Mouse (Mus musculus): ENCODE results near the gene Dock9. TPM values are rescaled to one million over a fixed set of nuclear protein-coding genes. Genes with fewer than 3 reads are reported as not detected.

Gene Dock9
- polyA plus RNA-seq, 1 experiment from 2014 or later = 5.2 TPM

- WGBS = 86% methylated on average over 4 of the region's 4 CpGs
- H3K36me3 ChIP-seq = no peaks in the 10 kb centered on the region
- H3K4me1 ChIP-seq (replicated peaks) = no peaks in the 10 kb centered on the region
- H3K4me2 ChIP-seq = no peak overlapping the region
- no peaks in the 10 kb centered on the region for H3K27me3 ChIP-seq
- H3K9me3 ChIP-seq = peaks cover 9% of the 10 kb centered on the region; the same call in 1 of the 2 replicates
- H3K4me3 ChIP-seq = no peak overlapping the region
- ATAC-seq (ENCODE audit: low read depth) = no peak
- H3K9ac ChIP-seq = no peak overlapping the region
- H3K27ac ChIP-seq (replicated peaks) = no peak overlapping the region
These were observed 9.2 kb upstream of the Dock9 start for GRCm38 (mm10) chr14:121806791-121807190.

- H3K4me2 ChIP-seq = no peak overlapping the region
- no peak for ATAC-seq (ENCODE audit: low read depth)
These were observed 8.7 kb upstream of the Dock9 start for GRCm38 (mm10) chr14:121806316-121806715.

GRCm38 (mm10) chr14:121804461-121804860 lies 6.8 kb upstream of the Dock9 start:
- no peak for ATAC-seq (ENCODE audit: low read depth)
- H3K27ac ChIP-seq (replicated peaks) = no peak overlapping the region
- H3K4me2 ChIP-seq = no peak overlapping the region
- 79% methylated on average over 4 of the region's 4 CpGs for WGBS
- H3K36me3 ChIP-seq = no peaks in the 10 kb centered on the region
- H3K27me3 ChIP-seq = no peaks in the 10 kb centered on the region
- H3K4me1 ChIP-seq (replicated peaks) = no peaks in the 10 kb centered on the region
- no peak overlapping the region for H3K9ac ChIP-seq
- H3K4me3 ChIP-seq = no peak overlapping the region
- no peaks in the 10 kb centered on the region for H3K9me3 ChIP-seq

More at GRCm38 (mm10) chr14:121806316-121806715, 8.7 kb upstream of the Dock9 start:
- no peak overlapping the region for H3K4me3 ChIP-seq
- H3K4me1 ChIP-seq (replicated peaks) = no peaks in the 10 kb centered on the region
- no peak overlapping the region for H3K9ac ChIP-seq
- no peak overlapping the region for H3K27ac ChIP-seq (replicated peaks)
- WGBS = 76% methylated on average over 3 of the region's 3 CpGs
- peaks cover 9% of the 10 kb centered on the region; the same call in 1 of the 2 replicates for H3K9me3 ChIP-seq
- no peaks in the 10 kb centered on the region for H3K36me3 ChIP-seq
- no peaks in the 10 kb centered on the region for H3K27me3 ChIP-seq

- no peak overlapping the region for H3K9ac ChIP-seq
- no peaks in the 10 kb centered on the region for H3K9me3 ChIP-seq
- H3K27ac ChIP-seq (replicated peaks) = no peak overlapping the region
- ATAC-seq (ENCODE audit: low read depth) = no peak
- peaks cover 15% of the 10 kb centered on the region for H3K27me3 ChIP-seq
- WGBS = 32% methylated on average over 2 of the region's 2 CpGs
- H3K4me1 ChIP-seq (replicated peaks) = peaks cover 14% of the 10 kb centered on the region
- no peak overlapping the region for H3K4me2 ChIP-seq
- H3K36me3 ChIP-seq = no peaks in the 10 kb centered on the region
- no peak overlapping the region for H3K4me3 ChIP-seq
These were observed 3.3 kb upstream of the Dock9 start for GRCm38 (mm10) chr14:121800962-121801361.

DNA sequence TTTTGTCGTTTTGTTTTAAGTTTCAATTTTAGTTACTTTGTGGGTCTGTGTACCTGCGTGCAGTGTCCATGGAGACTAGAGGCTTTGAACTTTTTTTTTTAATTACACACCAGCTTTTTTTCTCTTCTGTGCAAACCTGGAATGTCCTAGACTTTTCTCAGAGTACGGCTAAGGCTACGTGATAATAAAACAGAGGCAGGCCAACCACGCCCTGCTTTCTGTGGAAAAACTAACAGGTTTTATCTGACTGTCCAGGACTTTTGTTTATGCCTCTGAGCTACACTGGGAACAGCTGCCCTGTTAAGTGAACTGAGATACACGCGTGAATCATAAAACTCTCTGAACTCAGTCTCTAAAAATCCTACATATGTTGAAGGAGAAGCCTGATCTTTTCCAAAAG lies 1.5 kb upstream of the Dock9 start:
- Histone ChIP-seq H3K4me2 (peak overlapping the region; percentile 79; the same call in 1 of the 2 replicates), H3K9ac (no peak overlapping the region), H3K27ac (replicated peaks) (no peak overlapping the region), H3K9me3 (no peaks in the 10 kb centered on the region), H3K36me3 (no peaks in the 10 kb centered on the region), H3K4me3 (no peak overlapping the region), H3K4me1 (replicated peaks) (peaks cover 14% of the 10 kb centered on the region), H3K27me3 (peaks cover 23% of the 10 kb centered on the region)
- WGBS = 68% methylated on average over 7 of the region's 7 CpGs
- no peak for ATAC-seq (ENCODE audit: low read depth)

DNA sequence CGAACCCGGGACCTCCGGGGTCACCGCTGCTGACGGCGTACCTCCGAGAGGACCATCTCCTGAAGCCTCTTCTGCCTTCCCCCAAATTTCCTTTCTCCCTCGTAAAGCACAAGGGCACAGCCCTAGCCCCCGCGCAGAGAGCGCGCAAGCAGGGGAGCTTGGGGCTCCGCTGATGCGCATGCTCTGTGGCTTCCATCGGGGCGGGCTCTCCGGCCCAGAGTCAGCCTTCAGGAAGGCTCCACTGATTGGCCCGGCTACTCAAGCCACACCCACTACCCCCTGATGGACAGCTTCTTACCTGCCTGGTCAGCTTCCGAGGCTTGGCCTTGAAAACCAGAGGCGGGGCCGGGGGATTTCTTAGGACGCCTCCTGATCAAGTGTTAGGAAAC lies 768 bp upstream of the Dock9 start:
- Histone ChIP-seq H3K27me3 (peaks cover 23% of the 10 kb centered on the region), H3K4me1 (replicated peaks) (peaks cover 14% of the 10 kb centered on the region), H3K9ac (peak overlapping the region; percentile 76), H3K9me3 (no peaks in the 10 kb centered on the region), H3K4me2 (peak overlapping the region; percentile 79), H3K4me3 (peak overlapping the region; percentile 64), H3K36me3 (no peaks in the 10 kb centered on the region), H3K27ac (replicated peaks) (peak overlapping the region; percentile 87)
- under 1% methylated on average over 22 of the region's 22 CpGs for WGBS
- peak; percentile 95 for ATAC-seq (ENCODE audit: low read depth)

DNA sequence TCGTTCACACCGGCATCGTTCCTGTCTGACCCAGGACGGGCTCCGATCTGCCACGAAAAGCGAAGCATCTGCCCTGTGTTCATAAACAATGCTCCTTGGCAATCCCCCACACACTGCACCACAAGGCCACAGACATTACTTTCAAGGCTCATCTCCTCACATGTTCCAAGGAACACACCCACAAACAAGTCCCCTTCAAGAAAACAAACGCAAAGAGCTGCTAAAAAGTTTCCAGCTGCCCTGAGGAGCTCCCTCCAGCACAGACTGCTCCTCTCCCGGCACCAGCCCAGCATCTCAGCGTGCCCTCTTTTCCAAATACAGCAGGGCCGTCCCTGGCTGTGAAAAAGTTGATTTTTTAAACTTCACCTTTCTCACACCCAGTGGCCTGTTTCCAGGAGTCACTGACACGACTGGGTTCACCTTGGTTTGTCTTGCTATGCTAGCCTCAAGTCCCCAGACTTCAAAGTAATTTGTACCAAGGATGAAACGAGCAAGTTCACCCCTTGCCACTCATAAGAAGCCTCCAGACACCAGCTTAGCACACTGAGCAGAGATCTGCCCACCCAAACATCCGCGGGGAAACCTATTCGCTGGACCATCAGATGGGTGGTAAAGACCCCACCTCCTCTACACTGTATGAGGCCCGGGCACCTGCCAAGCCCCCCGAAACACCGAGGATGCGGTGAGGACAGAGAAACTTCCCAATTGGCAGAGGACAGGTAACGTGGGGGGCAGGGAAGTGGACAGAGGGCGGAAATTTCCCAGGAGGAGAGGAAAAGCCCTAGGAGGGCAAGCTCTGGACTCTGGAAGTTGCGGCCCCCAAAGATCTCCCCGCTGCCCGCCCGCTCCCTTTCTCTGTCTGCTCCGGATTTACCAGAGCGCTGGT lies 823 bp downstream of the Dock9 start:
- H3K9me3 ChIP-seq = no peaks in the 10 kb centered on the region
- H3K9ac ChIP-seq = peak overlapping the region; percentile 76
- ATAC-seq (ENCODE audit: low read depth) = peak; percentile 16; the same call in 1 of the 2 replicates
- H3K4me3 ChIP-seq = peak overlapping the region; percentile 64
- WGBS = 14% methylated on average over 28 of the region's 28 CpGs
- peaks cover 14% of the 10 kb centered on the region for H3K4me1 ChIP-seq (replicated peaks)
- H3K4me2 ChIP-seq = peak overlapping the region; percentile 79
- H3K36me3 ChIP-seq = no peaks in the 10 kb centered on the region
- H3K27ac ChIP-seq (replicated peaks) = peak overlapping the region; percentile 87; the same call in 1 of the 2 replicates
- H3K27me3 ChIP-seq = peaks cover 23% of the 10 kb centered on the region

DNA sequence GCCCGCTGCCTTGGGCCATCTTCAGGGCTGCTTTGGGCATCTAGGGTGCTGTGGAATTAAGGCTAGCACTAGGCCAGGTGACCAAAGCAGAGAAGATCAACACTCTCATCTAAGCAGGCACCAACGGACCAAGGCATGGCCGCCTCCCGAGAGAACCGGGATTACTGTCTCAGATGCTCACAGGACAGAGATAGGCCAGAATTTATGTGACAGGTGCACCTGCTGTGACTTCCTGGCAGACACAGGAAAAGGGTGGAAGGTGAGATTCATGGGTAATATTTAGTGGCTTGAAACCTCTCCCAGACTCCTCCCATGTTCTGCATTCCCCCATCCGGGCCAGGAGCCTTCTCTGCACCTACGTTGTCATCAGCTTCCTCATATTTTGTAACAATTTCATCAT lies 2.1 kb downstream of the Dock9 start:
- Histone ChIP-seq H3K27me3 (peaks cover 23% of the 10 kb centered on the region), H3K36me3 (no peaks in the 10 kb centered on the region), H3K4me2 (no peak overlapping the region), H3K4me1 (replicated peaks) (peaks cover 14% of the 10 kb centered on the region), H3K4me3 (no peak overlapping the region), H3K9me3 (no peaks in the 10 kb centered on the region), H3K9ac (no peak overlapping the region), H3K27ac (replicated peaks) (no peak overlapping the region)
- WGBS = 86% methylated on average over 7 of the region's 7 CpGs
- ATAC-seq (ENCODE audit: low read depth) = no peak

GRCm38 (mm10) chr14:121793639-121794038 lies 4.0 kb downstream of the Dock9 start:
- H3K27me3 ChIP-seq = peaks cover 23% of the 10 kb centered on the region
- H3K4me2 ChIP-seq = no peak overlapping the region
- ATAC-seq (ENCODE audit: low read depth) = no peak
- no peaks in the 10 kb centered on the region for H3K36me3 ChIP-seq
- H3K9me3 ChIP-seq = no peaks in the 10 kb centered on the region
- peaks cover 12% of the 10 kb centered on the region for H3K4me1 ChIP-seq (replicated peaks)
- no peak overlapping the region for H3K4me3 ChIP-seq
- no peak overlapping the region for H3K27ac ChIP-seq (replicated peaks)
- no peak overlapping the region for H3K9ac ChIP-seq
- 76% methylated on average over 5 of the region's 5 CpGs for WGBS

GRCm38 (mm10) chr14:121791935-121792334 lies 5.7 kb downstream of the Dock9 start:
- ATAC-seq (ENCODE audit: low read depth) = no peak
- Histone ChIP-seq H3K4me1 (replicated peaks) (peaks cover 7% of the 10 kb centered on the region), H3K4me2 (no peak overlapping the region), H3K9me3 (no peaks in the 10 kb centered on the region), H3K27ac (replicated peaks) (no peak overlapping the region), H3K4me3 (no peak overlapping the region), H3K27me3 (peaks cover 17% of the 10 kb centered on the region), H3K9ac (no peak overlapping the region), H3K36me3 (no peaks in the 10 kb centered on the region)
- 89% methylated on average over 2 of the region's 2 CpGs for WGBS

DNA sequence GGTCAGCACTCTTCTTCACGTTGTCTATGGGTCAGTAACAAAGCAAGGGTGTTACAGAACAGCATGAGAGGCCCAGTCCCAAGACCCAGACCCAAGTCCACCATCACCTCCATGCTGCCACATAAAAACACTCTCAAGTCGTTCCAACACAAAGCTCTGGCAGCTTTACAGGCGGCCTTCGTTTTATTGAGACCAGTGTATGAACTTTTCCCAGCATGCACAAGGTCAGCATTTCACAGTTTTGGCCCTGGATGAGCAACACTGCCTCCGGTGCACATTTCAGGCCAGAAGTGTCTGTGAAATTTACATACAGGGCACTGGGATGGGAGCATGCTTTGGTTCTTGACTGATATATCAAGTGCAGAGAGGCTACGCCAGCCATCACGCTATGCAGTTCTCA lies 6.5 kb downstream of the Dock9 start:
- H3K4me1 ChIP-seq (replicated peaks) = no peaks in the 10 kb centered on the region
- 76% methylated on average over 7 of the region's 7 CpGs for WGBS
- no peak overlapping the region for H3K4me3 ChIP-seq
- no peak overlapping the region for H3K4me2 ChIP-seq
- H3K36me3 ChIP-seq = no peaks in the 10 kb centered on the region
- peaks cover 9% of the 10 kb centered on the region for H3K27me3 ChIP-seq
- H3K27ac ChIP-seq (replicated peaks) = no peak overlapping the region
- H3K9me3 ChIP-seq = no peaks in the 10 kb centered on the region
- H3K9ac ChIP-seq = no peak overlapping the region
- ATAC-seq (ENCODE audit: low read depth) = no peak

DNA sequence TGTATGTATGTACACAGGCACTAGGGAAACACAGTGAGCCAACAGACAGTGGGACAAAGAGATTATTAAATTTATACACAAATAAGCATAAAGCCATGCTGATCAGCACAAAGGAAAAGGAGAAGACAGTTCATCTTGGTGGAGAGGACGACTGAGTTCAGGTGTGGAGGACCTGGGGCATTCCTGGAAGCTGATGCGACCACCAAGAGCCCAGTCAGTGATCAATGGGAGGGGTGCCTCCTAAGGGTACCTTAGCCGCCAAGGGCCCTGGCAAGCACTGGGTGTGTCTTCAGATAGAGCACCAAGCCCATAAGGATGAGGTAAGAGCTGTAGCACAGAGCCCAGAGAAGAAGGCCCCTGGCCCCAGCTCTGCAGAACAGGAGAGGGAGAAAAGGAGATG lies 8.4 kb downstream of the Dock9 start:
- Histone ChIP-seq H3K4me3 (no peak overlapping the region), H3K4me2 (no peak overlapping the region), H3K4me1 (replicated peaks) (no peaks in the 10 kb centered on the region), H3K9ac (no peak overlapping the region), H3K36me3 (no peaks in the 10 kb centered on the region), H3K27ac (replicated peaks) (no peak overlapping the region), H3K9me3 (no peaks in the 10 kb centered on the region), H3K27me3 (no peaks in the 10 kb centered on the region)
- ATAC-seq (ENCODE audit: low read depth) = no peak
- 82% methylated on average over 3 of the region's 3 CpGs for WGBS

All from neural tube, embryonic 13.5 days (tissue).